ENCODE assay signal across 17 mouse cellular contexts in genomic region chr7:123359101-123359500, GRCm38 (mm10). TPM values are rescaled to one million over a fixed set of nuclear protein-coding genes. Genes with fewer than 3 reads are reported as not detected.
DNase-seq lines count a peak whose midpoint lies in the region; ATAC-seq lines count a peak whose summit lies in the region.
"Had no signal": no experiment of that assay in that cellular context is flagged by ENCODE, and none has a peak within 500 bp of the region (broad histone marks: within the 10 kb centered on the region; RNA-seq: fewer than 3 reads in every experiment).

No protein-coding gene starts in this region.

- DNase-seq in embryo, embryonic 10.5 days (ENCODE audit: low spot score) = peak; percentile 23
- DNase-seq in embryo, embryonic 11 days = no peak
- peak; percentile 72 to 76 for DNase-seq in cerebellum, postnatal 25 days
- peak; percentile 29 for DNase-seq in splenic B cell, adult 2 months (ENCODE audit: low read depth, low spot score)
- no peak for DNase-seq in urinary bladder, adult 2 months (ENCODE audit: low spot score)
- no peak for DNase-seq in testis, postnatal 10 days (ENCODE audit: low spot score)
- DNase-seq: adrenal gland, adult 2 months; gastrocnemius, postnatal 10 days; kidney, adult 2 months; kidney, postnatal 14 days; liver, embryonic 13.5 days; thymus, postnatal 4 days had no signal

- peaks cover 4% of the 10 kb centered on the region for H3K4me1 ChIP-seq in midbrain, embryonic 12.5 days
- peaks cover 5% of the 10 kb centered on the region for H3K4me1 ChIP-seq in midbrain, embryonic 13.5 days (replicated peaks)

- H3K9me3 ChIP-seq in midbrain, embryonic 12.5 days = no peaks in the 10 kb centered on the region
- no peaks in the 10 kb centered on the region for H3K9me3 ChIP-seq in midbrain, embryonic 13.5 days
- H3K9me3 ChIP-seq: limb, embryonic 12.5 days; liver, embryonic 13.5 days had no signal

- no peaks in the 10 kb centered on the region for H3K36me3 ChIP-seq in midbrain, embryonic 12.5 days
- H3K36me3 ChIP-seq in midbrain, embryonic 13.5 days = peaks cover 6% of the 10 kb centered on the region; the same call in 1 of the 2 replicates
- H3K36me3 ChIP-seq in splenic B cell, adult 2 months (ENCODE audit: control insufficient read depth, insufficient read depth, low read length, poor library complexity, severe bottlenecking) = no peaks in the 10 kb centered on the region; the same call in 1 of the 2 replicates
- H3K36me3 ChIP-seq: limb, embryonic 12.5 days had no signal

- ATAC-seq in midbrain, embryonic 12.5 days (ENCODE audit: low FRiP score, low read depth) = 0 out of 2 replicates have a peak, but pooled peaks have one; percentile 41
- ATAC-seq in midbrain, embryonic 13.5 days = no peak

- H3K27me3 ChIP-seq in midbrain, embryonic 12.5 days = no peaks in the 10 kb centered on the region
- H3K27me3 ChIP-seq in midbrain, embryonic 13.5 days = no peaks in the 10 kb centered on the region
- H3K27me3 ChIP-seq in splenic B cell, adult 2 months (ENCODE audit: control insufficient read depth, insufficient read depth, low read length, poor library complexity, severe bottlenecking) = no peaks in the 10 kb centered on the region
- H3K27me3 ChIP-seq: limb, embryonic 12.5 days; liver, embryonic 13.5 days had no signal

- no peak overlapping the region for H3K4me2 ChIP-seq in midbrain, embryonic 12.5 days (replicated peaks)
- no peak overlapping the region for H3K4me2 ChIP-seq in midbrain, embryonic 13.5 days (replicated peaks)
- H3K4me2 ChIP-seq: hindbrain, embryonic 14.5 days; limb, embryonic 12.5 days; liver, embryonic 13.5 days had no signal

- H3K9ac ChIP-seq in midbrain, embryonic 12.5 days (replicated peaks) = no peak overlapping the region
- no peak overlapping the region for H3K9ac ChIP-seq in midbrain, embryonic 13.5 days (replicated peaks)
- H3K9ac ChIP-seq: hindbrain, embryonic 14.5 days; limb, embryonic 12.5 days; liver, embryonic 13.5 days had no signal

- no peak overlapping the region for H3K4me3 ChIP-seq in midbrain, embryonic 12.5 days
- H3K4me3 ChIP-seq in midbrain, embryonic 13.5 days (replicated peaks) = no peak overlapping the region
- H3K4me3 ChIP-seq: limb, embryonic 12.5 days; liver, embryonic 13.5 days; myocyte had no signal

- 50% methylated on average over 7 of the region's 7 CpGs for WGBS in midbrain, embryonic 12.5 days
- 41% methylated on average over 7 of the region's 7 CpGs for WGBS in midbrain, embryonic 13.5 days

- no peak overlapping the region for H3K27ac ChIP-seq in midbrain, embryonic 12.5 days (replicated peaks)
- no peak overlapping the region for H3K27ac ChIP-seq in midbrain, embryonic 13.5 days
- H3K27ac ChIP-seq: hindbrain, embryonic 14.5 days; limb, embryonic 12.5 days; liver, embryonic 13.5 days had no signal

RNA-seq across cellular contexts. Expression of gene Lcmt1, which starts 10.5 kb away (rescaled TPM):
- polyA plus RNA-seq in midbrain, embryonic 12.5 days (2016; fragmentation: Nextera tagmentation; extraction: Ambion mirVana) = 62.3 and 64.0 TPM in 2 replicates
- polyA plus RNA-seq in midbrain, embryonic 13.5 days (2015; fragmentation: Nextera tagmentation; extraction: Ambion mirVana) = 85.3 and 89.9 TPM in 2 replicates
- 36.6 and 38.2 TPM in 2 replicates for polyA plus RNA-seq in urinary bladder, adult 2 months (2012; rRNA removed)

RNA-seq across cellular contexts. Expression of gene Arhgap17, which starts 10.6 kb away (rescaled TPM):
- 24.7 and 25.7 TPM in 2 replicates for polyA plus RNA-seq in midbrain, embryonic 12.5 days (2016; fragmentation: Nextera tagmentation; extraction: Ambion mirVana)
- polyA plus RNA-seq in midbrain, embryonic 13.5 days (2015; fragmentation: Nextera tagmentation; extraction: Ambion mirVana) = 12.7 and 13.6 TPM in 2 replicates
- polyA plus RNA-seq in urinary bladder, adult 2 months (2012; rRNA removed) = 27.4 and 27.9 TPM in 2 replicates

Comparison
In these comparisons a context has a peak if more than half of its experiments do, and no peak if none do; other contexts are left out.
1. DNase-seq: peak in embryo, embryonic 10.5 days (single experiment), cerebellum, postnatal 25 days (2 of 2) and splenic B cell, adult 2 months (single experiment); none in embryo, embryonic 11 days (single experiment), urinary bladder, adult 2 months (single experiment) and testis, postnatal 10 days (single experiment).